9 mouse cellular contexts compared by ENCODE assay signal in the genomic region with DNA sequence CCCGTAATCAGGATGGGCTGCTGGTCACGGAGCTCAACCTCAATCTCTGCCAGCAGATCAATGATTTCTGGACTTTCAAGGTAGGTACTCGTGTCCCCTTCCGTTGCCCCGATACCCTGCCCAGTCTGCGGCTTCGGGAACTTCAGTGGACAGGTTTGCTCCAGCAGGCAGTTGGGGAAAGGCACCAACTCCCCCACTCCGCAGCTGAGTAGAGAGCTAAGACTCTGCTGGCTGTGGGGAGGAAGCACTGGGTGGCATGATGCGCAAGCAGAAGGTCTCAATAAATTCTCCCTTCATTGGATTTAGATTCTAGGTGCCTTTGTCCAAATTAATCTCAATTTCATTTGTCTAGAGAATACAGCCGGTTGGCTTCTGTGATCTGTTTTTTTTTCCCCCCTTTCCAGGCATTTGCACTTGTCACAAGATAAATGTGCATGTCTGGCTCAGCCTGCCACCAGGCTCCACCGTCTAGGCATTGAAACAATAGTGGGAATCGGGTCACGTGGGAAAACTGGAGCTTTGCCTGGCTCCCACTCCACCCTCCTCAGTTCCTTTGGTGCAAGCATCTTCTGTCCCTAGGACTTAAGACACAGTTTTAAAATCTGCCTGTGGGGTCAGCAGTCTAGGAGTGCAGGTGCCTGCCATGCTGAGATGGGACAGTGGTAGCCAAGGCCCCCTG. TPM values are rescaled to one million over a fixed set of nuclear protein-coding genes. Genes with fewer than 3 reads are reported as not detected.
DNase-seq lines count a peak whose midpoint lies in the region; ATAC-seq and TF ChIP-seq lines count a peak whose summit lies in the region.
"Had no signal": no experiment of that assay in that cellular context is flagged by ENCODE, and none has a peak within 500 bp of the region (broad histone marks: within the 10 kb centered on the region; RNA-seq: fewer than 3 reads in every experiment).

No protein-coding gene starts in this region.

- H3K4me2 ChIP-seq in kidney, embryonic 14.5 days (replicated peaks; ENCODE audit: low read depth, low read length) = no peak overlapping the region
- H3K4me2 ChIP-seq in neural tube, embryonic 15.5 days = no peak overlapping the region
- H3K4me2 ChIP-seq in liver, embryonic 12.5 days = no peak overlapping the region
- H3K4me2 ChIP-seq: embryonic facial prominence, embryonic 13.5 days had no signal

- H3K27ac ChIP-seq in kidney, embryonic 14.5 days (ENCODE audit: low read depth, low read length) = no peak overlapping the region
- H3K27ac ChIP-seq in neural tube, embryonic 15.5 days (replicated peaks) = peak overlapping the region; percentile 58; the same call in 1 of the 2 replicates
- H3K27ac ChIP-seq in liver, embryonic 12.5 days = no peak overlapping the region
- H3K27ac ChIP-seq: embryonic facial prominence, embryonic 13.5 days had no signal

- DNase-seq in kidney, adult 11 months = peak; percentile 74
- peak; percentile 92 for DNase-seq in brain, embryonic 14.5 days (ENCODE audit: low read depth)
- DNase-seq in heart, postnatal 25 days (ENCODE audit: low spot score) = peak; percentile 41
- DNase-seq in layer of hippocampus, postnatal 14 days (ENCODE audit: low spot score in 2 of 2) = peak; percentile 53 to 79
- no peak for DNase-seq in thymus, postnatal 36 days

- ATAC-seq in kidney, embryonic 14.5 days (ENCODE audit: low FRiP score, low TSS enrichment) = no peak
- peak; percentile 71 for ATAC-seq in neural tube, embryonic 15.5 days (ENCODE audit: low FRiP score)
- ATAC-seq in liver, embryonic 12.5 days = no peak

- no peak overlapping the region for H3K9ac ChIP-seq in kidney, embryonic 14.5 days (ENCODE audit: low read depth, low read length)
- no peak overlapping the region for H3K9ac ChIP-seq in neural tube, embryonic 15.5 days (replicated peaks)
- H3K9ac ChIP-seq in liver, embryonic 12.5 days = no peak overlapping the region
- H3K9ac ChIP-seq: embryonic facial prominence, embryonic 13.5 days had no signal

- no peaks in the 10 kb centered on the region for H3K9me3 ChIP-seq in kidney, embryonic 14.5 days (ENCODE audit: control insufficient read depth, low read length)
- no peaks in the 10 kb centered on the region for H3K9me3 ChIP-seq in neural tube, embryonic 15.5 days (replicated peaks)
- H3K9me3 ChIP-seq in liver, embryonic 12.5 days (replicated peaks) = no peaks in the 10 kb centered on the region
- H3K9me3 ChIP-seq: embryonic facial prominence, embryonic 13.5 days had no signal

- intact Hi-C loops in heart, postnatal 25 days (cut with DNase I) = loop anchor here (5.0 kb wide), 1 partner anchor 46 kb away; no protein-coding TSS in a partner anchor

- no peaks in the 10 kb centered on the region for H3K27me3 ChIP-seq in kidney, embryonic 14.5 days (ENCODE audit: control insufficient read depth, insufficient read depth, low read length)
- no peaks in the 10 kb centered on the region for H3K27me3 ChIP-seq in neural tube, embryonic 15.5 days (replicated peaks)
- H3K27me3 ChIP-seq in liver, embryonic 12.5 days (replicated peaks) = no peaks in the 10 kb centered on the region
- H3K27me3 ChIP-seq: embryonic facial prominence, embryonic 13.5 days had no signal

- TF ChIP-seq CTCF in brain, embryonic 14.5 days (IDR thresholded peaks at IDR 0.05; ENCODE audit: borderline replicate concordance, extremely low read depth, insufficient read depth, insufficient read length) = no peak

- H3K4me3 ChIP-seq in kidney, embryonic 14.5 days (ENCODE audit: low read length) = no peak overlapping the region
- H3K4me3 ChIP-seq in neural tube, embryonic 15.5 days (replicated peaks) = no peak overlapping the region
- H3K4me3 ChIP-seq in liver, embryonic 12.5 days = no peak overlapping the region
- H3K4me3 ChIP-seq: embryonic facial prominence, embryonic 13.5 days had no signal

- WGBS in kidney, embryonic 14.5 days = 56% methylated on average over 13 of the region's 13 CpGs
- WGBS in neural tube, embryonic 15.5 days = 47% methylated on average over 13 of the region's 13 CpGs
- WGBS in liver, embryonic 12.5 days (ENCODE audit: insufficient replicate concordance) = 64% methylated on average over 13 of the region's 13 CpGs

- H3K36me3 ChIP-seq in kidney, embryonic 14.5 days (ENCODE audit: control insufficient read depth, insufficient read depth, low read length) = no peaks in the 10 kb centered on the region
- H3K36me3 ChIP-seq in neural tube, embryonic 15.5 days = no peaks in the 10 kb centered on the region
- no peaks in the 10 kb centered on the region for H3K36me3 ChIP-seq in liver, embryonic 12.5 days
- H3K36me3 ChIP-seq: embryonic facial prominence, embryonic 13.5 days had no signal

- no peak for TF ChIP-seq POLR2A in brain, embryonic 14.5 days (IDR thresholded peaks at IDR 0.05; ENCODE audit: borderline replicate concordance, extremely low read depth, insufficient read depth, insufficient read length, poor library complexity, severe bottlenecking)

- no peaks in the 10 kb centered on the region for H3K4me1 ChIP-seq in kidney, embryonic 14.5 days (ENCODE audit: control insufficient read depth, insufficient read depth, low read length)
- H3K4me1 ChIP-seq in neural tube, embryonic 15.5 days = 0 out of 2 replicates have a peak, but pooled peaks cover 6% of the 10 kb centered on the region
- H3K4me1 ChIP-seq in liver, embryonic 12.5 days = peaks cover 6% of the 10 kb centered on the region; the same call in 1 of the 2 replicates
- H3K4me1 ChIP-seq: embryonic facial prominence, embryonic 13.5 days had no signal

RNA-seq across cellular contexts. Expression of gene Upb1, which starts 37.4 kb away (rescaled TPM):
- polyA plus RNA-seq in kidney, embryonic 14.5 days (2014; fragmentation: Nextera tagmentation; extraction: Ambion mirVana) = 0.93 and 1.3 TPM in 2 replicates
- polyA plus RNA-seq in brain, embryonic 14.5 days (2012; rRNA removed) = 0.04 TPM in 1 of 2 replicates, not detected in the other
- total RNA-seq in heart, postnatal 25 days (2021) = under 1 TPM; 0.22 to 0.70 TPM
- under 1 TPM; 0.23 to 0.62 TPM for total RNA-seq in layer of hippocampus, postnatal 14 days (2021)
- polyA plus RNA-seq in neural tube, embryonic 15.5 days (2015; fragmentation: Nextera tagmentation; extraction: Ambion mirVana) = 0.23 and 0.51 TPM in 2 replicates
- polyA plus RNA-seq in liver, embryonic 12.5 days (2016; fragmentation: Nextera tagmentation; extraction: Ambion mirVana) = 7.4 and 7.8 TPM in 2 replicates

Comparison
In these comparisons a context has a peak if more than half of its experiments do, and no peak if none do; other contexts are left out.
1. DNase-seq: peak in kidney, adult 11 months (single experiment), brain, embryonic 14.5 days (single experiment), heart, postnatal 25 days (single experiment) and layer of hippocampus, postnatal 14 days (2 of 2); none in thymus, postnatal 36 days (0 of 2).